Mouse (Mus musculus) naive thymus-derived CD4-positive, alpha-beta T cell, adult 2 months (primary cell): Measurements from ENCODE around the gene Glra2.
"Not testable (repeated sequence)": the region's sequence is repeated elsewhere in the genome, so short reads cannot be mapped to it uniquely, and the experiment has no call there.

ENCODE experiments used
- DNase-seq: peaks from one replicate; pipeline ENCODE4 v3.0.0-alpha.2; 2011; ENCODE audit warnings: low read depth

Gene Glra2

DNA sequence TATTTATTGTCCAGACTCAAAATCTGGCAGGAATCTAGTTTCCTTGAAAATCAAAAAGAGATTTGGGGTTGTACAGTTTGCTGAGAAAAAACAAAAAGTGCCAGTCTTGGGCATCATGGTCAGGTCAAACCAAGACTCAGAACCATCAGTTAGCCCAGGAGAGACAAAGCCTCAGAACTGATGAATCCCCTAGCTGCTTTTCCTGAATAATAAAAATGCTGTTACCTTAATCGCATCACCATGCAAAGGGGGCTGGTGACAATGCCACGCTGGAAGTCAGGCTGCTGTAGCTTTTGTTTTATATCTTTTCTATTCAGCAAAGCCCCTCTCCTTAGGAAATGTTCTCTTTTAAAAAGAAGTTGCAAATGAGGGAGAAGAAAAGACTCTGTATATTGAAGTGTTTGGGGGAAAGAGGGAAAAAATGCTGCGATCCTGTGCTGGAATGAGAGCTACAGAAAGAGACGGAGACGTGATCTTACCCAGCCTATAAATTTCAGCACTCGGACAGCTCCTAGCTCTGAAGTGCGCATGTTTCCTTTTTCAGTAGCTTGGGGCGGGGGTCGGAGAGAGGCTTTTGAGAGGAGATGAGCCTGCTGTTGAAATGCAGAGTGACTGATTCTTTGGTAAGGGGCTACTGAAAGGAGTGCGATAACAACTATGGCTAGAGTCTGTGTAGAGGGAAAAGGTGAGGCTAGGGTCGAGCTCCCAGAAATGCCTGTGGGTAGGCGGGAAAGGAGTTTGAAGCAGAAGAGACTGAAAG, at the start of gene Glra2:
Gene Glra2 (minus strand): TSS at position 455 of the 760 bp plus-strand sequence.
- no peak for DNase-seq

DNA sequence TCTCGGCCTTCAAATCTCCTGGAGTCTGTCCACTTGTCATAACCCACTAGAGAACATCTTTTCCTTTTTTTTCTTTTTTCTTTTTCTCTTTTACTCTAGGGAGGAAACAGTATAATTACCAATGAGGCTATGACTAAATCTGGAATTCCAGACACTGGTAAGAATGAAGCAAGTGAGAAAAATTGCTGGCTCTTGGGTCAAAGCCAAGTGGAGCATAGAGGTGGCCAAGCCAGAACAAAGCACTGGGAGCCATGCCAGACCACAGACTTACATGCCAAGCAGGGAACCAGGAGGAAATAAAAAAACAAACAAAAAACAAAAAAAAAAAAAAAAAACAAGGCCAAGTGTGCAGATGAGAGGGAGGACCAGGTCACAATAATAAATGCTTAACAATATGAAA, 35.6 kb upstream of the Glra2 start:
- no peak for DNase-seq

DNA sequence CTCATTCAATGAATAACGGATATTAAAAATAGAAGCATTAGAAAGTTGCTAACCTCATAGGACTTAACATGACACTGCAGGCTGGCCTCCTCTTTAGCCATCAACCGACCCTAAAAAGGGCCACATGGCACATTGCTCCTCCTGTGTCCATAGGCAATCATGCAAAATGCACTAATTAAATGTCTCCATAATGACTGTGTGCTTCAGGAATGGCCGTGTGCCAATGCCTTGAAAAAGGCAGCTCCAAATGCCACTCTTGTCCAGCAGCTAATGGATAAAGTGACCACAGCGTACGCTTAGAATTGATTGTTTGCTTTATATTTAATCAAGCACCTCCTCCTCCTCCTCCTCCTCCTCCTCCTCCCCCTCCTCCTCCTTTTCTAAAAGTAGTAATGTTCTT, 17.4 kb upstream of the Glra2 start:
- DNase-seq, result no peak

DNA sequence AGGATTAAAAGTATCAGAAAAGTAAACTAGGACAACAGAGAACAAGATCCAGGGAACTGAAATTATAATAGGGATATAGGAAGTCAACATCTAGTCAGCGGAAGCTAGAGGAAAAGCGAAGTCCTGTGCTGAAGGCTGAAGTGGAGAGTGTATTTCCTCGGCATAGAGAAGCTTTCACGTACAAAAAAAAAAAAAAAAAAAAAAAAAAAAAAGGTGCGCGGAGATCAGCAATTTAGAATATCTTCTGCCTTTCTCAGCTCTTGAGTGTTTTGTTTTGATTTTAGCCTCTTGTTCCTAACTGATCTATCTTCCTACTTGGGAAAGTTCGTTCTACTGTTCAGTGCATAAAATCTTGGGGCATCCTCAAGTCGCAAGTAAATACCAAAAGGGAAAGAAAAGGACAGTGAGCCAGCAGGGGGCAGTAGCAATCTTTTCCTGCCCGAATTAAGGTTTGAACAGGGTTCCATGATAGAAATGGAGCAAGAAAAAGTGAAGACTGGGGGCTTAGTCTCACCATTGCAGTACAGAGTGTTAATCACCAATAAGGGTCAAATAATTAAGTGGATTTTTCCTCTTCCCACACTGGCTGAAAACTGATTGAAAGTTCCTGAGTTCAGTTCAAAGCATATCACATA, 623 bp upstream of the Glra2 start:
- no peak for DNase-seq

DNA sequence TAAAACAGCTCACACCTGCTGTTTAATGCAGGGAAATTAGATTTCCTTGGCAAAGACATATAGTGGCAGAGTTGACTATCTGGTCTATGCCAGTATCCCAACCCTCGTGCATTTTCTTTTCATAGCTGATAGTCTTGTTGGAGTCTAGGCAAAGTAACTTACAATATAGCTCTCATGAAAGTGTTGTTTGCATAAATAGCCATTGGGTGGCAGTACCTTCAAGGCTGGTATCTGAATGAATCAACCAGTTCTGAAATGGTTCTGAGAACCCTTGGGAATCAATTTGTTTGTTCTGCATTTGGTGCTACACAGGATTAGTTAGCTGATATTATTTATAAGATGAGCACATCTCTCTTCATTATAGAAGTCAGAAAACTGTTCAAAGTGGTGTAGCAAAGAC, 133.6 kb downstream of the Glra2 start:
- DNase-seq, result no peak

DNA sequence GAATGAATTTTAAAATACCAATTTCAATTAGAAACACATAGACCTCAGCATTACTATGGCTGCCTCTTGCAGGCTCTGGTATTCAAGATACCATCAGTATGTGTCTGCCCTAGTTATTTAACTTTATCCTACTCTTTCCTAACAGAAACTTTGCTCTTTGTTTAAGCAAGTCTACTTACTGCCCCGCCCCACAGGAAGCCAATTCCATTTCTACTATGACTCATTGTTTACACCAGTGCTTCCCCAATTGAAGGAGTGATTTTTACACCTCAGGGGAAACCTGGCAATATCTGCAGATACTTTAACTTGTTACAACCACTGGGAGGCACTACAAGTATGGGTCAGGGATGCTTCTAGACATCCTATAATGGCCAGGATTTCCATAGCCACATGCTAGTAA, 136.0 kb downstream of the Glra2 start:
- DNase-seq, result no peak

DNA sequence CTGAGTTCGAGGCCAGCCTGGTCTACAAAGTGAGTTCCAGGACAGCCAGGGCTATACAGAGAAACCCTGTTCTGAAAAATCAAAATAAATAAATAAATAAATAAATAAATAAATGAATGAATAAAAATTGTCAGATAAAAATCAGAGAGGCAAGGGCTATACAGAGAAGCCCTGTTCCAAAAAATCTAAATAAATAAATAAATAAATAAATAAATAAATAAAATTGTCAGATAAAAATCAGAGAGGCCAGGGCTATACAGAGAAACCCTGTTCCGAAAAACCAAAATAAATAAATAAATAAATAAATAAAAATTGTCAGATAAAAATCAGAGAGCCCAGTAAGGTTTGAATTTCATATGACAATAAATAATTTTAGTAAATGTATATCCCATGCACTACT, 144.2 kb downstream of the Glra2 start:
- not testable (repeated sequence) for DNase-seq

DNA sequence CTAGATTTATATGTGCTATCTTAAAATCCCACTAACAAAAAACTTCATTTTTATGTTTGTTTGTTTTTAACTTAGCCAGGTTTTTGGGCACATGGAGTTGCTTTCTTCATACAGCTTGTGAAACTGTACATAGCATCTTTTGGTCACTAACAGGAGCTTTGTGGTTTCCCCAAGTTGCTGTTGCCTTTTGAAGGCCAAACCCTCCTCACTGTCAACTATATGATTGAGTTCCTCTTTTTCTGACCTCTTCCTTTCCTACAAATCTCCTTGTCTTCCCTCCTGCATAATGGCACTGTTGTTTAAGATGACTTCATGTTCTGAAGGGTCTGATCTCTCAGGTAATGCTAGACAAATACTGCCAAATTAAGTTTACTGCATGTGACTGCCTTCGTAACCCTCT, 170.6 kb downstream of the Glra2 start:
- no peak for DNase-seq

DNA sequence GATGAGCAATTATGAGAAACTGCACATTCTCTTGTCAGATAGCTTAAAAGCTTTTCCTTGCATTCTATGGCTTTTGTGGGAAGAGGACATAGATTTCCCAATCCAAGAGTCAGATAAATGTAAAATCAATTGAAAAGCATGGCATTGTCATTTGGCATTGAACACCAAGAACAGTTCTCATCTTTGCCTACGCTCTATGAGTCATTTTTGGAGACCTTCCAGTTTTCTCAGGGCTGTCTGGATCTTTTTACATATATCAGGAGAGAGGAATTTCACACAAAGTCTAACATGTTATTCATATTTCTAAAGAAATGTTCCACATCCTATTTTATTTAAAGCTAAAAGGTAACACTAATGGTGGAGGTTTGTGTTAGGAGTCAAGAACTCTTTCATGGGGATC, 223.0 kb downstream of the Glra2 start:
- no peak for DNase-seq
